Mouse (Mus musculus): ENCODE results near the gene Ccl24.
"Not testable (repeated sequence)": the region's sequence is repeated elsewhere in the genome, so short reads cannot be mapped to it uniquely, and the experiment has no call there.

- not testable (repeated sequence) for TF ChIP-seq GATA1, TAL1 (IDR thresholded peaks at IDR 0.05; ENCODE audit: low read length)
These were observed 46.9 kb upstream of the Ccl24 start for GRCm38 (mm10) chr5:135619741-135620140.

Measured in erythroblast, embryonic 14.5 days (primary cell).